Mouse (Mus musculus) right cerebral cortex, postnatal 14 days (tissue): ENCODE measurements at regions not wholly inside any gene's neighbourhood (a gene's known extent, or its start where the extent isn't known, plus 50 kb on each side); places are given as distances from the start of the nearest gene placed in this dataset.

Source experiments
- DNase-seq: peaks from one replicate; pipeline ENCODE4 v3.0.0; 2022

GRCm38 (mm10) chr3:150109561-150109960 lies 1119.2 kb upstream of the Adgrl2 start:
- DNase-seq = no peak

GRCm38 (mm10) chr3:150112231-150112630 lies 1121.9 kb upstream of the Adgrl2 start:
- DNase-seq = no peak

- DNase-seq = no peak
These were observed 1129.5 kb upstream of the Adgrl2 start for GRCm38 (mm10) chr3:150119866-150120265.

- no peak for DNase-seq
These were observed 1156.3 kb upstream of the Adgrl2 start for GRCm38 (mm10) chr3:150146635-150147034.

GRCm38 (mm10) chr3:150151152-150151822 lies 1160.9 kb upstream of the Adgrl2 start:
- no peak for DNase-seq

GRCm38 (mm10) chr3:150151823-150152158 lies 1161.4 kb upstream of the Adgrl2 start:
- DNase-seq = no peak

- no peak for DNase-seq
These were observed 1162.5 kb upstream of the Adgrl2 start for GRCm38 (mm10) chr3:150152893-150153292.

GRCm38 (mm10) chr3:150185807-150186206 lies 1195.5 kb upstream of the Adgrl2 start:
- DNase-seq = no peak

- no peak for DNase-seq
These were observed 1202.8 kb upstream of the Adgrl2 start for GRCm38 (mm10) chr3:150193132-150193531.

GRCm38 (mm10) chr3:150198492-150198891 lies 1208.1 kb upstream of the Adgrl2 start:
- no peak for DNase-seq

GRCm38 (mm10) chr3:150205902-150206301 lies 1215.5 kb upstream of the Adgrl2 start:
- DNase-seq = no peak

- no peak for DNase-seq
These were observed 1204.4 kb upstream of the Adgrl4 start for GRCm38 (mm10) chr3:150233279-150233678.

- no peak for DNase-seq
These were observed 1200.6 kb upstream of the Adgrl4 start for GRCm38 (mm10) chr3:150236946-150237600.

- no peak for DNase-seq
These were observed 1162.6 kb upstream of the Adgrl4 start for GRCm38 (mm10) chr3:150275038-150275437.

- no peak for DNase-seq
These were observed 1141.5 kb upstream of the Adgrl4 start for GRCm38 (mm10) chr3:150296057-150296710.

GRCm38 (mm10) chr3:150328811-150329210 lies 1108.9 kb upstream of the Adgrl4 start:
- DNase-seq = no peak

- DNase-seq = no peak
These were observed 1085.5 kb upstream of the Adgrl4 start for GRCm38 (mm10) chr3:150352139-150352725.

GRCm38 (mm10) chr3:150365766-150366165 lies 1071.9 kb upstream of the Adgrl4 start:
- no peak for DNase-seq

GRCm38 (mm10) chr3:150384996-150385627 lies 1052.6 kb upstream of the Adgrl4 start:
- DNase-seq = peak; percentile 59

GRCm38 (mm10) chr3:150401694-150402301 lies 1035.9 kb upstream of the Adgrl4 start:
- DNase-seq = no peak

- DNase-seq = no peak
These were observed 1031.6 kb upstream of the Adgrl4 start for GRCm38 (mm10) chr3:150406086-150406485.

GRCm38 (mm10) chr3:150415277-150415676 lies 1022.4 kb upstream of the Adgrl4 start:
- no peak for DNase-seq

- no peak for DNase-seq
These were observed 1021.2 kb upstream of the Adgrl4 start for GRCm38 (mm10) chr3:150416447-150416846.
